Mouse (Mus musculus): ENCODE measurements around the gene Piezo1.

DNA sequence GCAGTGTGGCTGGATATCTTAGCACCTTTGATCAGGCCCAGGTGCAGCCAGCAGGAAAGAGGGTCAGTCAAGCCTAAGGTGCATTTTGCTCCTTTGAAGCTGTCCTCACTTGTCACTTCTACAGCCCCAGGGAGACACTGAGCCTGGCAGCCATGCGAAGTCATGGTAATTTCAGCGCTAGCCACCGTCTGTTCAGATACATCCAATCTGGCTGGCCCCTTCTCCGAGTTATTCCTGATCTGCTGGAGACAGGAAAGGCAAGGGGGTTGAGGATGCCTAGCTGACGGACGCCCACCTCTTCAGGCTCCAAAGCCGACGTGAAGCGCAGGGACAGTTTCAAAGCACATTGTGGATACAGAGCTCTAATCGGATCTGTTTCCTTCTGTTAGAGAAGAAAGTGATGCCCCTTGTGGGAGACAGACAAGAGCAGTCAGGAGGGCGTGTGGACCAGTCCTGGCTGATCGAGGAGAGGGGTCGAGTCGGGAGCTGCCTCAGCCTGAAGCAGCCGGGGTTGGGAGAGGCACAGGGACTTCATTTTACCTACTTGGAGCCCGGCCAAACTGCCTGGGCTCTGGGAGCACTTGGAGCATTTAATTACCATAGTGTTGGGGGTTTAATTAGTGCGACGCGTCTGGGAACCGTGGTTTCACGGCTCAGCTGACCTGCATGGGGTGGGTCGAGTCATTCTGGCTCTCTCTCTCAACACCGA lies 27.3 kb downstream of the Piezo1 start:
- TF ChIP-seq CTCF (IDR thresholded peaks at IDR 0.05; ENCODE audit: low read depth): no peak
- TF ChIP-seq EP300 (IDR thresholded peaks at IDR 0.05; ENCODE audit: low read depth): no peak

All from liver, postnatal 0 days (tissue).